Mouse (Mus musculus) WW6 (cell line): Measurements from ENCODE around the gene Cst13.
A peak's percentile ranks its signal among the peaks of the same experiment; 100 is the strongest.
"Not testable (repeated sequence)": the region's sequence is repeated elsewhere in the genome, so short reads cannot be mapped to it uniquely, and the experiment has no call there.

Source experiments
- DNase-seq: peaks from one replicate; pipeline ENCODE4 v3.0.0-alpha.2; 2013; ENCODE audit warnings: low read depth, low spot score

Gene Cst13

DNA sequence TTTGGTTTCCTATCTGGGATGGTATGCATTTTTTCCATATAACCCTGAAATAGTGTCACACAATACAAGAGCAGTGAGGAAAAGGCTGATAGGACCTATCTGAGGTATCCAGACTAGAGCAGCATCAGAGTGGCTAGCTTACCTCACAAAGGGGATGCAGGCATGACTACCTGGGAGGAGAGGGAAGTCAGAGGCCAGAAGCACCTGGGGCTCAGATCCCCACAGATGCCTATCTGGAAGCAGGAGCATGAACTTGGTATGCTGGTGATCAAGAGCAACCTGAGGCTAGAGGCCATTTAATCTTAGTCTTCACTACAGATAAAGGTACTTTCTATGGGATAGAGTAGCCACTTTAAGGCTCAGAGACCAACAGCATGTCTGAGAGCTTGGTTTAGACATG lies at the start of gene Cst13:
Cst13 (plus strand) TSS at position 173 of the 400 bp plus-strand sequence.
- no peak for DNase-seq

DNA sequence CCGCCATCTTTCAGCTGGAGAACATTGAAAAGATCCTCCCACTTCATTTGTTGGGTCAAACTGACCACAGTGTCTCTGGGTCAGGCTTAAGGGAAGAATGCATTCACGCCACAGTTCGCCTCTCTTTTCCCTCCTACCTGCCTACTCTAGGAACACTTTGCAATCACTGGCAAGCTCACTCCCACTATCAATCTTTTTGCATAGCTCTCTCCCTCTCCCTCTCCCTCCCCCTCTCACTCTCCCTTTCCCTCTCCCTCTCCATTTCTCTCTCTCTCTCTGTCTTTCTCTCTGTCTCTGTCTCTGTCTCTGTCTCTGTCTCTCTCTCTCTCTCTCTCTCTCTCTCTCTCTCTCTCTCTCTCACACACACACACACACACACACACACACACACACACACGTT lies 48.5 kb upstream of the Cst13 start, which contains the start of gene Cst11:
Cst11 (minus strand) TSS at position 101 of the 400 bp plus-strand sequence.
- not testable (repeated sequence) for DNase-seq

DNA sequence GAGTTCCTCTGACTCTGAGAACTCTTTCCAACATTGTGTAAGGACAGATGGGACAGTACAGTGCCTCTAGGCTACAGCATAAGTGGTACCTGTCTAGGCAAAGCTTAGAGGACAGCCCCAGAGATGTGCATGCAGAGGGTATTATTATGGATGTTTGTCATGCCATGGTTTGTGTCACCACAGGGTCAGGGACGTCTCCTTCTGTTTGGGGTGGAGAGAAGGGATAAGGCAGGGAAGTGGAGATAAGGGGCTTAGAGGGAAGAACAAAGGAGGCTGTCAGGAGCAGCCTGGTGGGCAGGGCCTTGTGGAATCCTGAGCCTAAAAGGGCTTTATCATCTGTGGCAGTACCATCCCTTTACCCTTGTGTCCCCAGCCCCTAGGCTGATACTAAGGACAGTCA lies 38.2 kb upstream of the Cst13 start, which contains the start of gene 8030411F24Rik:
8030411F24Rik (plus strand) TSS at position 301 of the 400 bp plus-strand sequence.
- no peak for DNase-seq

DNA sequence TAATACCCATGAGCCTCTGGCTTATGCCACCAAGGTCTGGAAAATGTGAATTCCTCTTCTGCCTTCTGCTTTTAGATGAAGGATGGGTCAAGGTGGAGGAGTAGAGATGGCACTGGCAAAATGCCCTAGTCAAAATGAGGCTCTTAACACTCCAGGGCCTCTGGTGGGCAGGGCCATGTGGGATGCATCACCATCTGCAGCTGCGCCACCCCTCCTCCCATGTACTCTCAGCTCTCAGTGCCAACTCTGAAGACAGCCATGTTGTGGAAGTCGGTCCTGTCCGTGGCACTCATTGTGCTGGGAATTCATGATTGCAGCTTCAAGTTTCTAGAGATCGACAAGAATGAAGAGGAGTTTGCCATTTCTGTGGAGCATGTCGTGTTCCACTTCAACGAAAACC lies 30.7 kb upstream of the Cst13 start, which contains the start of gene Cst12:
Cst12 (plus strand) TSS at position 220 of the 400 bp plus-strand sequence.
- DNase-seq, result no peak

DNA sequence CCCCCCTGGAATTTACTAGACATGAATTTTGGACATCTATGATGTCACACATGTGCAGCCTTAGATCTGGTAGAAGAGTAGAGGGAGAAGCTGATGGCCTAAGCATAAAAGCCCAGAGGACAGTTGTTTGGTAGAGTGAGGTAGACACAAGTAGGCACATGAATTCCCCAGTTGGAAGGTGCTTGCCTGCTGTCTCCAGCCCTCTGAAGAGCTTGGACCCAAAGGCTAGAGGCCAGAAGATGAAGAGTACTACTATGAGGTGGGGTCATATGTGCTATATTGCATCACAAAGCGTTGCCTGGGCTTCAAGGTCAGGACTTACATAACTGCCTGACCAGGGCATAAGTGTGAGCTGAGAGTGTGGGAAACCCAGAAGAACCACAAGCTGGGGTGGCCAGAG lies 21.4 kb upstream of the Cst13 start, which contains the start of gene Cst8:
Cst8 (plus strand) TSS at position 301 of the 400 bp plus-strand sequence.
- no peak for DNase-seq

DNA sequence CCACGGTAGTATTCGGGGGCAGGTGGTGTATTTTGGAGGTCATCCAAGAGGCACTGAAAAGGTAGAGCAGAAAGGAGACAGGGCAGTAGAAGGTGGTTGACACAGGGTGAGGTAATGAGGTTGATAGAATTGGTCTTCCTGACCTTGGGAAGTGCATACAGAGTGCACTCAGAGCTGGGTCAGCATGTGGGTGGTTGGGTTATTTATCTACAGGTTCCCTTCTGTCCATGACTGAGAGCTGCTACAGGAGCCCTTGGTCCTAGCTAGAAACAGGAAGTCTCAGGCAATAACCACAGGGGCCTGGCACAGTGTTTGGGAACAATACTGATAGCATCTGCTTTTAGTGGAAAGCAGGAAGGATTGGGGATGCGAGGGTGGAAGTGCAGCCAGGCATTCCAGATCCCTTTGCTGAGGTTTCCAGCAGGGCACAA lies 18.4 kb upstream of the Cst13 start:
- DNase-seq, result no peak

DNA sequence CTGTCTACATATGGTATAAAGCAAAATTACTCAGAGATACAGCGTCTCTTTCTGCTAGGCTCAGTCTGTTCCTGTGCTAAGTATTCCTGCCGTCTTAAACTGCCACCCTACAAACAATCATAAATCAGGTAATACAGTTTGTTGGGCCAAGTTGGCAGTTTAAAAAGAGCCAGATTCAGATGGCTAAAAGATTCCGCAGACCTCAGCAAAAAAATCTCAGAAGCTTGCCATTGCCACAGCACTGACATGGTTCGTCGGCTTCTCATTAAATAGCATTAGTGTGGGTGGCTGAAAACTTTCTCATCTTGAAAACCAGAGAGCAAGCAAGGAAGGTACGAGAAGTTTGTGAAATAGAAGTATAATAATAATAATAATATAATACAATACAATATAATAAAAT lies 13.2 kb upstream of the Cst13 start:
- no peak for DNase-seq

DNA sequence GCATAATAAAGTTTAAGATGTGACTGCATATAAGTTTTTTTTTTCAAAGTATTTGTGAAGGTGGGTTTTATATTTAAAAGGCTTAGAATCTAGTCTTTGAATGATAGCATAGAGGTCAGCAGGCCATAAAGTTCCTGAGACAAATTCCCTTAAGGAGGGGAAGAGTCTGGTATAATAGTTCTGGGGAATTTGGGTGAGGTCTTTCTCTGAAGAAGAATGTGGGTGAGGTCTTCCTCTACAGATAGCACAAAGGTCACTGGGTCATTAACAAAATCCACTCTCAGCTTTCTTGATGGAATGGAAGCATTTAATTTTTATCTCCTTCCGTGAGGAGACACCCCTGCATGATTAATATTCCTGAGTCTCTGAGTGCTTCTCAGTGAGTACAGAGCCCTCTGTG lies 6.1 kb downstream of the Cst13 start:
- DNase-seq, result no peak

DNA sequence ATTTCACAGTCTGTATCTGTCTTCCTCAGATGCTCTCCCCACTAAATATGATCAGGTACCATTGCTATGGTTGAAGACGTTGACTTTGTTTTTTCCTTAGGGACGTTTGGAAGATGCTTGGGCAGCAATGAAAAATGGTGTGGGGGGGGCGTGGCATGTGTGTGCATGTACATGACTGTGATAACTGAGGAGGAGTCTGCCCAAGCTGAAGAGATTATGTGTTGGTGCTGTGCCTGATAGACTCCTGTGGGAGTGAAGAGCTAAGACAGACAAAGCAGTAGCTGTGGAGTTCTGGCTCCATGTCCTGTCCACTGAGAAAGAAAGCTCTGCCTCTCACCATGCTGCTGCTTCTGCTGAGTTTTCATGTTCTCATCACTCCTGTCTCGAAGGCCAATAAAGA lies 15.0 kb downstream of the Cst13 start, which contains the start of gene Cst9:
Cst9 (plus strand) TSS at position 236 of the 400 bp plus-strand sequence.
- no peak for DNase-seq

DNA sequence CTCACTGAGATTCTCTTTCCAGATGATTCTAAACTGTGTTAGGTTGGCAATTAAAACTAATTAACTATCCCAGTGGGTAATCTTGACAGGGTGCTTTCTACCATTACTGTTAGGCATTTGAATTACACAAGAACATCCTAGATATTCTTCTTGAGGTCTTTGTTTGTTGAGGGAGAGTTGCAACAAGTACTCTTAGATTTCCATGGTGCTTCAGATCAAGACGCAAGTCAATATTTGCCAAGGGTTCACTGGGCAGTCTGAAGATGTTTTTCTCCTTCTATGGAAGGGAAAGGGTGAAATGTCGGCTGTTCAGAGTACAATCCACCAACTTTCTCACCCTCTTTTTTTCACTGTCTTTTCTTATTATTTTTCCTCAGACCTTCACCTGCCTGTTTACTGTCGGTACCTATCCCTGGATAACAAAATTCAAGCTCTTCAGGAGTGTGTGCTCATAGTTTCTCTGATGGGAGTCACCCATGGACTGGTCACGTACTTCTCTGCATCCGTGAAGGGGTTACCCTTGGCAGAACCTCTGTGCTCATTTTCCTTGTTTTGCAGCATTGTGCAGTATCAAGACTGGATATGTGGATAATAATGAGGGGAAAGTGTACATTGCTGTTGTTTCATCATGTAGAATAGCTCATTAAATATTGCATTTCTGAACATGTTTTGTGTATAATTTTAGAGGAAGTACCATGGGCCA lies 18.3 kb downstream of the Cst13 start:
- no peak for DNase-seq

DNA sequence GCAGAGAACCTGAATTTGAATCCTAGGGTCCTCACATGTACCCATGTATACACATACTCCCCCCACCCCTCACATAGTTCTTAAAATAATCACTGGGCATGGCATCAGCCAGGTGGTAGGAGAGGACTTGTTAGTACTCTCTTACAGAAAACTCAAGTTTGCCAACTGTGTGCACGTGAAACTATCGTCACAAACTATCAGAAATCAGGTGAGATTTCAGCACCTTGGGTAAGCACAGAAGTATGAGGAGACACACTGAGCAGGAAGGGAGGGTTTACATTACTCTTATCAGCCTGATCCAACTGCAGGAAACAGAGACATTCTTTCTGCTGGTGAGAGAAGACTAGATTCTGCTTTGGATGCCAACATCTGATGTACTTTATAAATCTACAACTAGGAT lies 19.3 kb downstream of the Cst13 start:
- DNase-seq, result no peak

DNA sequence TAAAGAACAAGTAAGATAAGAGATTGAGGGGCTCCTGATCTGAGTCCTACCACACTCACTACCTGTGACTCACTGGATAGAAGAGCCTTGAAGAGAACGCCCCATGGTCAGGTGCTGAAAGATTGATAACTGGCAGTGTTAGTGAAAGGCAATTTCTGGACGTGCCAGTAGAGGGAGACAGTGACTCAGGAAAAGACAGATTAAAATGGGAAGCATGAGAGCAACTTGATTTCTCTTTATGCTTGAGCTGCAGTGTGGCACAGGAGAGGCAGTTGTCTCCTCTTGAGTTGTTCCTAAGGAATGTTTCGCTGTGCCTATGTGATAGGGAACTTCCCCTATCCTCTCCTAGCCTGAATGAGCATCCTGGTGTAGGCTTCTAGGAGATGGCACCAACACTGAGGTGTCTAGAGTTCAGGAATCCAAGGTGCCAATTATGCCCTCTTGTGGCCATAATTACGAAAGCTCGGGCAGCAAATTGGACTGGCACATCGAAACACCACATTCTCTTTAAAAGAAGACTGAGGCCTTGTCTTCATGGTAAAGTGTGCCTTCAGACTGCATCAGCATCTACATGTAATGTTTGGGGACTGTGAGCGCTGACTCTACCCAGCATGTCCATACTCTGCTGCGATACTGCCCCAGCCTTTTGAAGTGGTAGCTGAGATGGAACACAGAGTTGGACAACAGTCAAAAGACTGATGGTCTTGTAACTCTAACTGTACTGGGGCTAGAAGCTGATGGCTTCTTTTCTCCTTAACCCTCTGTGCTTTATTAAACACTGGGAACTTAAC lies 31.4 kb downstream of the Cst13 start:
- DNase-seq, result peak; percentile 55

DNA sequence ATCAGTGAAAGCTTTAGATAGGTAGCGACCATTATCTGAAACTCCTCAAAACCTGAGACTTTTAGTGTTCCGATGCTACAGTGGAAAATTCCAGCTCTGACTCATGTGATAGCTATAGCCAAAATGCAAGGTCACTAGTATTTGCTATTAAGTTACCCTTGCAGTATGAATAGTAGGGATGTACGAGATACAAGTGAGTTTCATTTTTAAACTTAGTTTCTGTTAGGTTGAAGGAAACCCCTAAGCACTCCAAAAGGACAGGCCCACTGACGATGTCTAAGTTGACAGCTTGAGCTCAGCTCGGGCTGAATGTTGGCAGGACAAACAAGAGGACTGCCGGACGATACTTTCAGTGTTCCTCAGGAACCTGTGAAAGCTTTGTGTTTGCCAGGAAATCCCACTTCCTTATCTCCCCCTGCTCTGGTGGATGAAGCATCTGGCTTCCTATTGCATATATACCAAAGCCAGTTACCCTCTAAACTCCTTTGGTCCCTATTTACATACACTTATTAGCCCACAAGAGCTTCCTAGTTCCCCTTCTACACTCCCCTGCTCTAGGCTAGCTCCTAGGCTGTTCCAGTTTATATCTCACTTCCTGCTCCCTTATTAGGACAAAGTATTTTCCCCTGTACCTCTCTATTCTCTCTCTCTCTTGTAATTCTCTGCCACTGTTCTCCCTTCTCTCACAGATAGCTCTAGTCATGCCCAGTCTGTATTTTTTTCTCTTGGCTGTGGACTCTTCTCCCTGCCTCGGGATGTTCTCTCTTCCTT lies 36.9 kb downstream of the Cst13 start:
- DNase-seq, result no peak

DNA sequence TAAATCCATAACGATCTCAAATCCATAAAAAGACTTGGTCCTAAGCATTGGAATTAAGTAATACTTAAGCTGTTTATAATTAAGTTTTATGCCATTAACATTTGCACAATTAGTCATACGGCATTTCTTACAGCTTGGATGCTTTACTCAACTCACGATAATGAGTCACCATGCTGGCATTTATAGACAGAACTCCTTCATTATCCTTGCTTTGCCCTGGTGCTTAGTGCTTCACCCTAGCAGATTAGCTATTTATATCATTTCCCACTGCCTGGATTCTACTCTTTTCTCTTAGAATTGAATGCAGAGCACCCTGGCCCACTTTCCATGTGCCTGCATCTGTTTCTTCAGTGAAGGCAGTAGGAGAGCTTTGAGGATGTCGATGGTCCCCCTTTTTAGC lies 37.6 kb downstream of the Cst13 start:
- no peak for DNase-seq

DNA sequence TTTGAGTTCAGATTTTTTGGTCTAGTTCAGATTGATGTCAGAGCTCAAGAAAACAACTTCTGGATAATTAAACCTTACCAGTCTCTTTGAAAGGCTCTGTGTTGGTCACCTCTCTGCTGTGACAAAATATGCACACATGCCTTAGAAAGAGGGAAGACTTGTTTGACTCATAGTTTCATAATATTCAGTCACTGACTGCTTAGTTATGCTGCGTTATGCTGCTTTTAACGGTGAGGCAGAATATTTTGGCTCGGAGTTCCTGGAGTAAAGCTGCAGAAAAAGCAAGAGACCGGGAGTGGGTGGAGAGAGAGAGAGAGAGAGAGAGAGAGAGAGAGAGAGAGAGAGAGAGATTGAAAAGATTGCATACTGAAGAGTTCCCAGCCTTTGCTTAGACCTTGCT lies 41.1 kb downstream of the Cst13 start:
- no peak for DNase-seq

DNA sequence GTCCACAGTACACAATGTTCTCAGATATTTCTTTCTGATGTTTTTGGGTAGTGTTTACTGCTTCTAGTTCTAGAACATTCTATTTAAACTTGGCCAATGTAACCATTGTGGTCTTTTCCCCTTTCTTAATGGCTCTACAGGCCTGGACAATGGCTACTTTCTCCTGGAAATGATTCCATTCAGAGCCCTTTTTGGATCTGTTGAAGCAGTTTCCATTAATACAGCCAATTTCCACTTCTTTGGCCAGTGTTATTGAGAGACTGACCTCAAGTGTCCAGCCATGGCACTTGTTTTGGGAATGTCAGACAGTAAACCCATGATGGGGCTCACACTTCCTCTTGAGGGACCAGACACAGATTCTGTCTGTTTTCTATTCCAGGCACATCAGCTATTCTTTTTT lies 41.8 kb downstream of the Cst13 start:
- no peak for DNase-seq

DNA sequence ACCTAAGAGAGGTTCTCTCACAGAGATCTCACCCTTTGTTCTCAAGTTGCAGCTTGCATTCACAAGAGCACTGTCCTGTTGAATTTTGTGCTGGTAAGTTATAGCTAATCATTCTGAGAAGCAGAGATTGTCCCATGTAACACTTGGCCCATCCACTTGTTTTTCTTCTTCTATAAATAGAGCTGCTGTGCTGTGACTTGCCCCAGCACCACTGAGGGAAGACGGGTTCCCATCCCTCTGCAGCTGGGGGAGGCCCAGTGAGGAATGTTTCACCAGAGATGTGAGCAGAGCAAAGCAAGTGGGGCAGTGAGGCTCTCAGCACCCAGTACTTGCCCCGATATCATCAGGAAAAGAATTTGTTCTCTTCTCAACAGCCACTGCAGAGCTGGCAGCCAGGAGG lies 45.1 kb downstream of the Cst13 start, which contains the start of gene 9230104L09Rik:
9230104L09Rik (minus strand) TSS at position 73 of the 400 bp plus-strand sequence.
- DNase-seq, result no peak

DNA sequence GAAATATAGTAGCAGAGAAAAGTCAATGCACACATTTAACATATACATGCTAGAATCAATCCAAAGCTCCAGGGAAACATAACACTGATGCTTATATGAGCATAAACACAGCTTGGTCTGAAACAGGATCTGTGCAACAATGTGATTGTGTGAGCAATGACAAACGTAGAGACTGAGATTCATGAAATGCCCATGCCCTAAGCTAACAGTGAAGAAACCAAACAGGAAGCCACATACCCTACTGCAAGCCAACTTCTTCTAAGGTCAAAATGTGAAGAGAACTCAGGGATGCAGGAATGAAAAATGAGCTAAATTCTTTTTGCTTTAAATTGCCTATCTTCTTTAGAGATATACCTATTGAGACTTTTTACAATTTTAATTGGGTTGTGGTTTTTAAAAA lies 49.1 kb downstream of the Cst13 start:
- no peak for DNase-seq

DNA sequence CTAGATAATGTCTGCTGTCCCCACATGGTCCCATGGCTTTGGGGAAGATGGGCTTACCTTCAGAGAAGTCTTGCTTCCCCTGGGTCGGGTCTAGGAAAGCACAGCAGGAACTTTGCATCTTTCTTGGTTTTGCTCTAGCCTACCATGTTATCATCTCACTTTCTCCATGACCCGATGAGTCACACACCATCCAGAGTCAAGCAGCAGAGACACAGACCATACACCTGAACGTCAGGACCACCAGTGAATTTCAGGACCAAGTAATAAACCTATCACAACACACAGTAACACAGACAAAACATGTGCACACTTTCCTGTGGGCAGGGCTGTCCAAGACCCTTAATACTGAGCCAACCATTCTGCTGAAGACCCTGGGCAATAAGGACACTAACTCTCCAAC lies 50.6 kb downstream of the Cst13 start:
- DNase-seq, result no peak

DNA sequence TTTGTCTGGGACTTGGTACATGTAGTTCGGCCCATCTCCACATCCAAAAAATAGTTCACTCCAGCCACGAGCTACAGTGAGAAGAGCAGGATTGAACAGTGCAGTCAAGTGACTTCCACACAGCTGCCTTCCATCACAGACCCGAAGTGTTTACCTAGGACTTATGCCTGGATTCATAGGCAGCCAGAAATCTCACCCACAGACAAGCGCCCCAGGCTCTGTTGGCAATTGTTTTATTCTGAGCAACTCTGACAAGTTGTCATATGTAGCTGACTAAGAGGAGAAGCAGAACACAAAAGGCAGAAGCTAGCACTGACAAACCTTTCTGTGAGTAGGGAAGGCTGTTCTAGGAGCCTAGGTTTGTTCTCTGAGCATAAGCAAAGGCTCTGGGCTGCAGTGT lies 53.0 kb downstream of the Cst13 start:
- DNase-seq, result no peak

DNA sequence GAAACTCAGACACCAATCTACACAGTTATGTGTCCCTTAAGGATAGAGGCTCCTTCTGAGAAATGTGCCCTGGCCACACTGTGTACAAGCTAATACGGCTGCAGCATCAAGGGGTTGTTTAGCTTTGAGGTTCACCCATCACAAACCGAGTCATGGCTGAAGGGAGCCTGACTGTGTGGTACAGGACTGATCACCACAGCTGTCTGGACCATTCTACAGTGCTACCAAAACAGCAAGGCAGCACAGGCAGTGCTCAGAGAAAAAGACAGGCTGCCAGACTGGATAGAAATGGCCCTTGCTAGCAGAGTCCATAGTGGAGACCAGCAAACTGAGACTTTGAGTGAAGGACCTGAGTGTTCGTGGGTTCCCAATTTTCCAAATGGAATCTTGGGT lies 54.3 kb downstream of the Cst13 start:
- no peak for DNase-seq
